Mouse (Mus musculus): Measurements from ENCODE around the gene 2410131K14Rik. TPM values are rescaled to one million over a fixed set of nuclear protein-coding genes. Genes with fewer than 3 reads are reported as not detected.
A peak's percentile ranks its signal among the peaks of the same experiment; 100 is the strongest.

2410131K14Rik gene
- 10 to 100 TPM; 15.1 to 15.9 TPM for total RNA-seq (2021)
- long read RNA-seq, experiment 1, full-length matches to known transcripts, result 12 of 15 reads
- long read RNA-seq, experiment 1, partial matches to known transcripts, result 1 of 15 reads
- long read RNA-seq, experiment 1, other reads (novel, unspliced or antisense), result 2 of 15 reads
- long read RNA-seq, experiment 2, full-length matches to known transcripts, result 13 of 20 reads
- long read RNA-seq, experiment 2, partial matches to known transcripts, result 0 of 20 reads
- long read RNA-seq, experiment 2, other reads (novel, unspliced or antisense), result 7 of 20 reads

DNA sequence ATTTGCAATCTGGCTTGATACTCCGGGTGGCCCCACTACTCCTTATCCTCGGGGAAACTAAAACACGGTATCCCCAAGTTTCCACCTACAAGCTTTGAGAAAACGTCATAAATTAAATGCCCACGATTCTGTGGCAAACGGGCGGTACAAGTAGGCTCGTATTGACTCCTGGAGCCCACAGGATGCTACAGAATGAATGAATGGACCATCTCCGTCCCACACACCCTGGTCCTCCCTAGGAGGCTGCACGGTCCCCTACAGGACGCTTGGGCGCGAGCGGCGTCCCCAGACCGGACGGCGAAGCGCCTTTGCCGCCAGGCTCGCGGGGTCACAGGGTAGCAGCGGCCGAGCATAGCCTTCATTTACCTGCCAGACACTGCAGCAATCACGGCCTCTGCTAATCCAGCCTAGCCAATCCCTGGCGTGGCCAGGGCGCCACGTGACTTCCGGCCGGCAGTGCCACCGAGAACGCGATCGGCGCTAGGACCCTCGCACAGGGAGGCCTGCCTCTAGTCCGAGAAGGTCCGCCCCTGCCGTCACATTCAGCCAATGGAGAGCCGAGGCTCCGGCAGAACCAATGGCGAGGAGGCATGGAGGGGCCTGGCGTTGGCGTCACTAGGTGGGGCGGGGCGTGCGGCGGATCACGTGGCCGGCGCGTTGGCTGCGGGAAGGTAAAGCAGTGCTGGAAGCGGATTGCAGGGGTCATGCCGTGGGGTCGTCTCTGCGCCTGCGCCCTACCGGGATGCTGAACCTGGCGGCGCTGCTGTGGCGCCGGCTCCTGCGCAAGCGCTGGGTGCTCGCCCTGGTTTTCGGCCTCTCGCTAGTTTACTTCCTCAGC, at the start of gene 2410131K14Rik, which contains the start of gene Rnft2:
TSS of gene 2410131K14Rik (plus strand) at position 622 of the 838 bp plus-strand sequence.
TSS of gene Rnft2 (minus strand) at position 511 of the 838 bp plus-strand sequence.
- peak; percentile 99 to 100 for DNase-seq (ENCODE audit: low spot score in 2 of 2)

DNA sequence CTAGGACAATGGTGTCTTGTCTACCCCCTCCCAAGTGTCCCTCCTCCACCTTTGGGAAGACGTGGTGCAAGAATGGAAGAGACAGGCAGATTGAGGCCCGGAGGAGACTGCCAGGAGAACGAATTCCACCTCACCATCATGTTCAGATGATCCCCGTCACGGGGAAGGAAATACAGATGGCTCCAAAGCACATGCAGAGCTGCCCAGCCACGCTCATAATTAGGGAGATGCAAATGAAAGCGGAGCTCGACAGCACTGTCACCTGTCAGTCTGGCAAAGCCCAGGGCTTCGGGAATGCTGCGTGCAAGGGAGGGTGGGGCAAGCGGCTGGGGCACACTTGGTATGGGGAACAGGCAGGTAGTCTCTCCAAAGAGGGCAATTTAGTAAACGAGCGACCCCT, 47.6 kb upstream of the 2410131K14Rik start:
- peak in 1 of 2 experiments; percentile 52 for DNase-seq (ENCODE audit: low spot score in 2 of 2)

DNA sequence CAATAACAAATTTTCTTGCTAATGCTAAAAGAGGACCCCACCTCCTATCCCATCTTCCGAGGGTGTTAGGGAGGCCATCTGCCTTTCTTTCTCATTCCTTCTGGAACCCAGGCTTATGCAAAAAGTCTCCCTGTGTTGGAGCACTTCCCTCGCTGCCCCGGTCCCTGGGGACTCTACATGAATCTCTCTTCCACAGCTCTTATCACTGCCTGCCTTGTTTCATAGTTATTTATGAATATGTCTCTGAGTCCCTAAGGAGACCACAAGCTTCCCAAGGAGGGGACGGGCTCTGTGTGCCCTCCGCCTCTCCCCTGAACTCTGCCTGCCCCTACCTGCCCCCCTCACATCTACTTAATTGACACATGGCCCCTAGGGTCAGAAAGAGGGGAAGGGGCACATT, 45.4 kb upstream of the 2410131K14Rik start:
- no peak for DNase-seq (ENCODE audit: low spot score in 2 of 2)

DNA sequence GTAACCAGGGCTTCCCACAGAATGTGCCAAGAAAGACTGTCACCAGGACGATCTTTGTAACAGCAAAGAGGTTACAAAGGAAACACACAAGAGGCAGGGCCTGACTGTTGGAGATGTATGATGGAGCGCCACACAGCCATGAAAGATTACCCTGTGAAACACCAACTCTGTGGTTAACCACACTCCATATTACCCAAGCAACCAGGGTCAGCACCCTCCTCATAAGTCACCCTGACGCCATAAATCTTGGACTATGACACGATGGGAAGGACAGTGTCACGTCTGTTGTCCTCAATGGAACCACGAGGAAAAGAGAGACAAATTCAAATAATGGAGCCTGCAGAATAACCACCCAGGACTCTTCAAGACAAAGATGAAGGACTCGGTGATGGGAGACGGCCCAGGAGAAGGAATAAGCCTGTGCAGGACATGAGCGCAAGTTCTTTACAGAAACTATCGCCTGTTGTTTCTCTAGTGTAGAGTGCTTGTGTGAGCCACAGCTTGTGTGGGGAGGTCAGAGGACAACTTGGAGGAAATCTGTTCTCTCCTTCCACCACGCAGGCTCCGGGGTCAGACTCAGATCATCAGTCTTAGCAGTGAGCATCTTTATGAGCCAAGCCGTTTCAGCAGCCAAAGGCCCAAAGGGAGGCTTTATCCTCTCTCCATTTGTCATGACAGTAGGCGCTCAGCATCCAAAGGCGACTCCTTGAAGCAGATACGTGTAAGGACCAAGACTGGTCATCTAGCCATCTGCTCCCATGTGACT, 40.2 kb upstream of the 2410131K14Rik start:
- no peak for DNase-seq (ENCODE audit: low spot score in 2 of 2)

DNA sequence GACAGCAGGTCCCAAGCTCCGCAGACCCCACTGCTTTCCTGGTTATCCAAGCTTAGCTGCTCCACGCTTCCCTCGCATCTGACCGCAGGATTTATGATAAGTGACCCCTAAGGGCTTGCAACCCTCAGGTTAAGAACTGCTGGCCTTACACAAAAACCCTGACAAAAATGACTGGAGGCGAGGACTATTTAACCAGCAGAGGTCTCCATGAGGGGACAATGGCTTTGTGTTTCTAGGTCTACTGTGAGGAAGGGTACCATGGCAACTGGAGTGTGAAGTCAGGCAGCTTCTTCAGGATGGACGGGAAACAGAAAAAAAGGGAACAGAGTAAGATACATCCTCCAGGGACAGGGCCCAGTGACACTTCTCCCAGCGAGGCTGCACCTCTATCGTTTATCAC, 39.2 kb upstream of the 2410131K14Rik start:
- no peak for DNase-seq (ENCODE audit: low spot score in 2 of 2)

DNA sequence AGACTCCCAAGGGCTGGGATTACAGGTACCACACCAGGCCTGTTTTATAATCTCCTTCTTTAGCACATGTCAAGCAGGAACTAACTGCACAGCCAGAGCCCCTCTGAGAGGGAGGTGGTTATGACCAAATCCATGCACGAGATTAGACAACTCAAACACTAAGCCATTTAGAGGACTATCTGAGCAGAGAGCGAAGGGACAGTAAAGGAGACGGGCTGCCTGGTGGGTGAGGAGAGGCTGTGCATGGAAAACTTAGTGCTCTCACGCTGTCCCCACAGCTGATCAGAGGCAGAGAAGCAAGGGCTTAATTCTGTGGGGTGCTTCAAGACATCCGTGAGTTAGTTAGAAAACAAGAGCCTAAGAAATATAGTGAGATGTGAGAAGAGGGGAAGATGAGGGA, 31.0 kb upstream of the 2410131K14Rik start:
- DNase-seq (ENCODE audit: low spot score in 2 of 2), result no peak

DNA sequence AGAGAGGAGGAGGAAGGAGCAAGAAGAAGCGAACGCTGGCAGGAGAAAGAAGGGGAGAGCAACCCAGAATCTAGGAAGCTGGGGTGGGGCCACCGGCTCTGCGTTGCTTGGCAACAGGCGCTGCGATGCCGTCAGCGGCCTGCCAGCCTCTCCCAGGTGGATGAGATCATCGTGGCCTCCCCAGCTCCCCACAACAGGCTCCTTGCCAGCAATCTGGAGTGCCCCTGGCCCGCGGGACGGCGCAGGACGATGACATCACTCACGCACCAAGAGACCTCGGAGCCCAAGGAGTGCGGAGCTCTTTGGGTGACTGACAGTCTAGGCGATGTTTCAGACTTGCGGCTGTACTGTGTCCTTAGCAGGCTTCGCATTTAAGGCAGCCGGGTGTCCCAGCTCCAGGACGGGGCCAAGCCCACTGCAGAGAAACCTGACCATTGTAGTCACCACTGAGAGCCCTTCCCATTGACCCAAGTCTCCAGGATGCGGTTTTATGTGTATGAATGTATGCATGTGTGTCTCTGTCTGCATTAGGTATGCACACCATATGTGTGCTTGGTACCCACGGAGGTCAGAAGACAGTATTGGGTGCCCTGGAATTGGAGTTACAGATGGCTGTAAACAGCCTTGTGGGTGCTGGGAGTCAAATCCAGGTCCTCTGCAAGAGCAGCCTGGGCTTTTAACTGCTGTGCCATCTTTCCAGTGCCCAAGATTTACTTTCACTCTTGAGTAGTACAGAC, 30.4 kb upstream of the 2410131K14Rik start:
- peak; percentile 69 to 77 for DNase-seq (ENCODE audit: low spot score in 2 of 2)

DNA sequence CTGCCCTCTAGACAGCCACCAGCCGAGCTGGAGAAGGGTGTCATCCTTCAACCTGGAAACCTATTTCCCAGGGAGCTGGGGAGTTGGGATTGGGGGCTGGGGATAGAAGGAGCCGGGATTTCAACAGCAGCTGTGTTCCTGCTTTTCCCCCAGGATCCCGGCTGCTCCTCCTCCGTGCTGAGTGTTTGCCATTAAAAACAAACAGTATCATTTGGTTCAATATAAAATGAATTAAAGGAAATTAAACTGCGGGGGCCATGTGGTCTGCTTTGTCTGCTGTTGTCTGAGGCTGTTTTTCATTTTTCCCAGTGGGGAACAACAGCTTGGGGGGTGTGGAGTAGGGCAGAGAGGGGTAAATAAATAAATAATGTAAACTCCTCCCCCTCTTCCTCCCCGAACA, 27.6 kb upstream of the 2410131K14Rik start:
- DNase-seq (ENCODE audit: low spot score in 2 of 2), result peak; percentile 45 to 78

DNA sequence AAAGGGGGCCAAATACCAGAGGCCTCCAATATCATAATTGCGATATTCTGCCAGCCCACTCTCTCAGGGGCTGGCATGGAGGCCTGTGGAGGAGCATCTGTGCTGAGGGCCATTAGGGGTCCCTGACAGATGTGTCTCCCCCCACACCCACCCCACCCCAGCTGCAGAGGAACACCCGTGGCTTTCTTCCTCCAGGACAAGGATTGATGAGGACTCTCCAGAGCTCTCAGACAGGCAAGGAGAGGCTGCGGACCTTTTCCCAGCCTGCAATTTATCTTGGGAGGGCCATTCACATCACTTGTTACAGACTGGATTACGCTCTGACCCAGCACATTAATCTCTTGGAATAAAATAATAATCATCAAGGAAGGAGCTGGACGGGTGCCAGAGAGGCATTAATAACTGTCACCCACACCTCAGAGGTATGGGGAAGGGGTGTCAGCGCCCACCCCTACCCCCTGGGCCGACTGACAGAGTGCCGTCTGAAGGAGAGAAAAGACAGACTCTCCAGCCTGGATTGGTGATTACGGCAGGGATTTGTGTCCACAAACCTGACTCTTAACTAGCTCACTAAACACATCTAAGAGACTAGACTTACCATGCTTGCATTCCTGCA, 21.8 kb upstream of the 2410131K14Rik start:
- no peak for DNase-seq (ENCODE audit: low spot score in 2 of 2)

DNA sequence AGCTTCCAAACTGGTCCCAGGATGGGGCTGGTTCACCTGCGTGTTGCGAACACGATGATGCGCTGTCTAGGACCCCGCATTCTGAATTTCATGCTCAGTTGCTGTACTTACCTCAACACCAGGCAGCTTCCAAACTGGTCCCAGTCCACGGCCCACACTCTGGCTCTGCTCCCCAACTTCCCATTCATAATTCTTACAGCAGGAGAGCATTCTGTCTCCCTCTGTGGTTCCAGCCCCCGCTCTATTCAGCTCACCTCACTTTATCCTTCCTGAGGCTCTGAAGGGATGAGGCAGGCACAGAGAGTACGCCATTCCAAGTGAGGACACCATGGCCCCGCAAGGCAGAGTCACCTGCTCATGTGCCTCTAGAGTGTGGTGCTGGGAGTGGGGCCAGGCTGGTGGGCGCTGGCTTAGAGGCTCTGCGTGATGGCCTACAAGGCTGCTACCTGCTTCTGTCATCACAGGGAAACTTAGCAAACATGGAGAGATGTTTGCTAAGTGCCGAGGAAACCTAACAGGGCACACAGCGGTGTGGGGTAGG, 14.9 kb upstream of the 2410131K14Rik start:
- DNase-seq (ENCODE audit: low spot score in 2 of 2), result peak; percentile 34 to 66

DNA sequence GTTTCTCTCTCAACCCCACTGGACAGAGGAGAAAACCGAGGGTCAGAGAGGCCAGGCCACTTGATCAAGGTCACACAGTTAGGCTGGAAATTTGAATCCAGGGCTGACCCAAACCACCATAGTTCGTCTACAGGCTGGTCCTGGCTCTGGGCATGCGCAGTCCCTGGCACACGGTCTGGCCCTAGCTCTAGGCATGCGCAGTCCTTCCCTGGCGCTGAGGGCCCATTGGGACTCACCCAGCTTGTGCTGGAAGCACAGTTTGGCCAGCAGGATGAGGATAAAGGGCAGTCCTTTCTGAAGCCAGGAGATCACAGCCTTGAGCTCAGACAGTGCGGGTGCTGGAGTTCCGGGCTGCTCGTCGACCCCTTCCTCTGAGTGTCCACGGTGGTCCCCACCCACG, 8.1 kb upstream of the 2410131K14Rik start:
- DNase-seq (ENCODE audit: low spot score in 2 of 2), result peak; percentile 30 to 32

DNA sequence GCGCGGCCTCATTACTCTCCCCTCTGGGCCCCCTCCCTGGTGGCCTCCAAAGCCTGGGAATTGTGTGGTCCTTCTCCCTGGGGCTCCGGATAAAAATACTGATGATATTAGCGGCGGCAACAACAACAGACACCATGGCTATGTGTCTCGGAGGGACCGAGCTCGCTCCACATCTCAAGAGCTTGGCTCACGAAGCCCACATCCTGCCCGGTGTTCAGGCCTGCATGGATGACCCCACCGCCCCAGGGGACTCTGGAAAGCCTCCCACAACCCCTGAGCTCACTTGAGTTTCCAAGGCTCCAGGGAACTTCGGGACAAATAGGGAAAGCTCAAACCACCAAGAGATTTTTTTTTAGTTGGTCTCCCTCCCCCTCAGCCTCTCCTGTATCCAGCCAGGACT, 5.4 kb upstream of the 2410131K14Rik start:
- no peak for DNase-seq (ENCODE audit: low spot score in 2 of 2)

DNA sequence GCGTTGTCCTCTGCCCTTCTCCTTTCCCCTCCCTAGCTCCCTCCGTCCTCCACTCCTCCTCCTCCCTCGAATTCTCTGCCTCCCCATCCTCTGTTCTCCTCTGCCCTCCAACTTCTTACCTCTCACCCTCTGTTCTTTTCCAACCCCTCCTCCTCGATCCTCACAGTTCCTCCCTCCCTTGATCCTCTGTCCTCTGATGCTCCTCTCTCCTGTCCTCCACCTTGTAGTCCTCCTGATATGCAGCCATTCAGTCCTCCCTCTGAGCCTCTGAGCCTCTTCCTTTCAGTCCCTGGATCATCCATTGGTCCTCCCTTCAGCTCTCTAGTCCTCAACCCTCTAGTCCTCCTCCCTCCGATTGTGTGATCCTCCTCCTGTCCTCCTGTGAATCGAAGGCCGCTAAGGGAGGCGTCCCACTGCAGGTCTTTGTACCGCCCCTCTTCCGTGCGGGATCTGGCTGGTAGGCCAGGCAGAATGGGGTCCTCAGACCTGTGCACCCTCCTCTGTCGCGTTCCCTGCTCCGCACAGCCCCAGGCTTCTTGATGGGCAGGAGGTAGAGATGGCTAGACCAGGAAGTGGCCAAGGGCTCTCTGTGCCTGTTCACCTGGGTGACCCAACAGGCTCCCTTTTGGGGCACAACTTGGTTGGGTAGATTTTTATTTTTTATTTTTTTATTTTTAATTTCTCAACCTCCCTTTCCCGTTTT, 730 bp downstream of the 2410131K14Rik start:
- DNase-seq (ENCODE audit: low spot score in 2 of 2), result no peak

DNA sequence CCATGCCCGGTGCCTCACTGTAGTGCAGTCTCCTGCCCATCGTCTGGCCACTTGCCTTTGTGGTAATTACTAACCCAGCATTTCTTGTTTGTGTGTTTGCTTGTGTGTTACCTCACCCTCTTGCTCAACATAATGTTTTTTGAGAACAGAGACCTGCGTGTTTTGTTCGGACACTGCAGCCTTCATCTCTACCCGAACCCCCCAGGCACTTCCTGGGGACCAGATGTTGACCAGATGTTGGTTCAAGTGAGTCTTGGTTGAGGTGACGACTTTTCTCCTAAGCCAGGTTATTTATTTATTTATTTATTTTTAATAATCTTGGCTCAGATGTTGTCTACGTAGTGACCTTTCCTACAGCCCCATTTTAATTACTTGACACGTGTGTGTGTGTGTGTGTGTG, 2.4 kb downstream of the 2410131K14Rik start:
- no peak for DNase-seq (ENCODE audit: low spot score in 2 of 2)

DNA sequence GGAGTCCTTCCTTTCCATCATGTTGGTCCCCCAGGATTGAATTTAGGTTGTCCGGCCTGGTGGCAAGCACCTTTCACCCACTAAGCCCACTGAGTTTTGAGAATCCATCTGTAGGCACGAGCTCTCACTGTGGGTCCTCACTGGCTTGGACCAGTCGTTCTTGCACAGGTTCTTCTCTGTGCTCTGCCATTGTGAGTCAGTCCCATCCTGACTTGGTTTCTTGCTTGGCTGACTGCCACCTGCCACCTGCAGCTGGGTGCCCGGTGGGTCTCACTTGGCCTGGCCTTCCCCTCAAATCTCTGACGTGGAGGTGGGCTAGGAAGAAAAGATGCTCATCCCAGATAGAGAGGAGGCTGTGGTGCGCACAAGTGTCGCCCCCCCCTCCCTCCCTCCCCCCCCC, 6.0 kb downstream of the 2410131K14Rik start:
- no peak for DNase-seq (ENCODE audit: low spot score in 2 of 2)

DNA sequence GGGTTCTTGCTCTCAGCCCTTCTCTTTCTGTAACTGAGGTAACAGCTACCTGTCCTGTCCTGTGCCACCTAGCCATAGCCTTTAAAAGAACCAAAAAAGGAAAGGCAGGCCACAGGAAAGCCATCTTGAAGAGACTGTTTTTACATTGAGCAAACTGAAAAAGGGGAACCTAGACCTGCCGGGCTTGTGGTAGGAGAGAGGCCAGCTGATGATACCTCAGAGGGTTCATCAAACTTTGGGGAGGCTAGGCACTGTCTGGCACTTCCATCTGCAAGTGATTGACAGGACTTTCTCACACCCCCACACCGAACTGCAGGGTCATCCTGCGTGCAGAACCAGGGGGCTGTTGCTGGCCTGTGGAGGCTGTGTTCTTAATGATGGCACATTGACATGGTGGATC, 8.5 kb downstream of the 2410131K14Rik start:
- DNase-seq (ENCODE audit: low spot score in 2 of 2), result no peak

DNA sequence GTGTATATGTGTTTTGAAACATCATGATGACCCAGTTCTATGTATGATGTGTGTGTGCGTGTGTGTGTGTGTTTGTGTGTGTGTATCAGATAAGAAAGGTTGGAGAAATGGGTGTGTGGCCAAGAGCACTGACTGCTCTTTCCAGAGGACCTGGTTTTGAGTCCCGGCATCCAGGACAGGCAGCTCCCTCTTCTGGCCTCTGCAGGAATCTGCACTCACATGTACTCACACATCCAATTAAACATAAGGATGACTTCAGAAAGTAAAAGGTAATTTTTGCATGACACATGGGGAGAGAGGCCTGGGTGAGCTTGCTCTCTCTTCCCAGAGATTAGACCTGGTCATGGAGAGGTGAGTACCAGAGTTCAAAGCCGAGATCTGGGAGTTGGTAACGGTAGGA, 12.0 kb downstream of the 2410131K14Rik start:
- no peak for DNase-seq (ENCODE audit: low spot score in 2 of 2)

DNA sequence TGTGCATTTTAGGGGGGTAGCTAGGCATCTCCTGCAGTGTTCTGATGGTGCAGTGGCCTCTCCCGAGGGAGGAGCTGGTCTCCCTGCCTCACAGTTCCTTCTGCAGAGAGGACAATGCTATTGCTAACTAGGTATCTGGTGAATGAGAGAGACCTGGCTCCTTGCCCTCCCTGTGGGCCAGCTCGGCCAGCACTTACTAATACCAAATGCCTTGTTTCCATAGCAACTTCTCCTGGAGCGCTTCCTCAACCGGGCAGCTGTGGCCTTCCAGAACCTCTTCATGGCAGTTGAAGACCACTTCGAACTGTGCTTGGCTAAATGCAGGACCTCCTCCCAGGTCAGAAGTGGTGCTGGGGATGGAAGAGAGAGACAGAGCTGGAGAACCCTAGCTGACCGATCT, 14.1 kb downstream of the 2410131K14Rik start:
- peak; percentile 22 to 50 for DNase-seq (ENCODE audit: low spot score in 2 of 2)

DNA sequence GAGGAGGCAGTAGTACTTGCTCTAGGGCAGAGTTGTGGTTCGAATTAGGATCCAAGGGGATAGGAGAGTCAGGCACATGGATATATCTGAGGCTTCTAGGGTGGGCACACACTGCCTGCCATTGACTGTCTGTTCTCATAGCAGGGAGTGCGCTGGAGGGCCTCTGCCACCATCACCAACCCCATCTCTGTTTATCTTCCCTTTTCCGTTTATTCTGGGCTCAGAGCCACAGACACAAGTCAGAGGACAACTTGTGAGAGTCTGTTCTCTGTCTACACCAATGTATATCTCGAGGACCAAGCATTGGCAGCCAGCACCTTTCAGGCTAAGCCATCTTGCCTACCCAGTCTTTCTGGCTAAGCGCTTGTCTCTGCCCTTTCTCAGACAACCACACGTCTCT, 14.6 kb downstream of the 2410131K14Rik start:
- DNase-seq (ENCODE audit: low spot score in 2 of 2), result no peak

DNA sequence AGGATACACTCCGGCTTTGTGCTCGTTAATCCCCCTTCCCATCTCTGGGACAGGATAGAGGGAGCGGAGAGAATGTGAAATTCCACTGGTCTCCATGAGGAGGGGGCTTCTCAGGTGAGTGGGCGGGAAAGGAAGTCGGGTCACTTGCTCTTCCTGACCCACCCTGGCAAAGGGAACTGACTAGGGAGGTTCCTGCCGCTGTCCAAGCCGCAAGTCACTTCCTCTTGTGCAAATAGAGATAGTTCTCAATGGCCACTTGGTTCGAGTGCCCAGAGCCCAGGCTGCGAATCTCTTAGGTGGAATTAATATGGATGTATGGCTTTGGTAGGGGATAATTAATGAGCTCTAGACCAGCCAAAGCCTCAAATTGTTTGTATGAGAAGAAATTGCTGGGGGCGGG, 15.0 kb downstream of the 2410131K14Rik start:
- DNase-seq (ENCODE audit: low spot score in 2 of 2), result no peak

All from layer of hippocampus, postnatal 14 days (tissue).